Comparison of ENCODE assay signal across 9 mouse cellular contexts in genomic region chr13:45512531-45512930, GRCm38 (mm10). TPM values are rescaled to one million over a fixed set of nuclear protein-coding genes. Genes with fewer than 3 reads are reported as not detected.
DNase-seq lines count a peak whose midpoint lies in the region; ATAC-seq and TF ChIP-seq lines count a peak whose summit lies in the region.
"Had no signal": no experiment of that assay in that cellular context is flagged by ENCODE, and none has a peak within 500 bp of the region (broad histone marks: within the 10 kb centered on the region; RNA-seq: fewer than 3 reads in every experiment).

No protein-coding gene starts in this region.

- no peak overlapping the region; the same call in 1 of the 2 replicates for H3K9ac ChIP-seq in heart, embryonic 14.5 days (ENCODE audit: low read length)
- H3K9ac ChIP-seq in limb, embryonic 15.5 days = no peak overlapping the region
- H3K9ac ChIP-seq: forebrain, embryonic 15.5 days had no signal

- H3K36me3 ChIP-seq in G1E (replicated peaks) = peaks cover 63% of the 10 kb centered on the region
- H3K36me3 ChIP-seq in heart, embryonic 14.5 days (ENCODE audit: control insufficient read depth, insufficient read depth, low read length) = peaks cover 17% of the 10 kb centered on the region
- no peaks in the 10 kb centered on the region for H3K36me3 ChIP-seq in limb, embryonic 15.5 days
- H3K36me3 ChIP-seq: forebrain, embryonic 15.5 days had no signal

- WGBS in heart, embryonic 14.5 days = 72% methylated on average over 8 of the region's 8 CpGs
- 74% methylated on average over 8 of the region's 8 CpGs for WGBS in limb, embryonic 15.5 days

- H3K4me1 ChIP-seq in G1E (ENCODE audit: insufficient read depth, low read depth, low read length) = peaks cover 87% of the 10 kb centered on the region
- peaks cover 56 to 84% of the 10 kb centered on the region in 2 experiments for H3K4me1 ChIP-seq in heart, embryonic 14.5 days (ENCODE audit: control insufficient read depth in 2 of 2, insufficient read depth in 2 of 2, low read length in 2 of 2)
- peaks cover 48% of the 10 kb centered on the region for H3K4me1 ChIP-seq in limb, embryonic 15.5 days

- peak; percentile 31 for ATAC-seq in G1E (ENCODE audit: extremely low read depth, insufficient number of reproducible peaks, low FRiP score, poor library complexity, severe bottlenecking)
- ATAC-seq in heart, embryonic 14.5 days (ENCODE audit: insufficient number of reproducible peaks, insufficient read depth, low FRiP score, low read depth) = 0 out of 2 replicates have a peak, but pooled peaks have one; percentile 5
- ATAC-seq in limb, embryonic 15.5 days (ENCODE audit: insufficient number of reproducible peaks, low FRiP score, low TSS enrichment, low read depth) = no peak
- no peak for ATAC-seq in CD4-positive, CD25-positive, alpha-beta regulatory T cell, adult 4 months
- ATAC-seq: forebrain, embryonic 15.5 days had no signal

- H3K27me3 ChIP-seq in G1E (ENCODE audit: insufficient read depth, low read length) = no peaks in the 10 kb centered on the region
- no peaks in the 10 kb centered on the region for H3K27me3 ChIP-seq in heart, embryonic 14.5 days (ENCODE audit: control insufficient read depth, insufficient read depth, low read length)
- H3K27me3 ChIP-seq in limb, embryonic 15.5 days = no peaks in the 10 kb centered on the region
- H3K27me3 ChIP-seq: forebrain, embryonic 15.5 days had no signal

- peak; percentile 89 for DNase-seq in 3T3-L1 (ENCODE audit: low read depth, low spot score)
- DNase-seq in G1E (ENCODE audit: low spot score) = peak; percentile 59
- no peak for DNase-seq in B cell, adult 2 months
- no peak for DNase-seq in retina, embryonic 14.5 days (ENCODE audit: low spot score)
- DNase-seq in gastrocnemius, postnatal 36 days = no peak

- peak overlapping the region; percentile 65; the same call in 1 of the 2 replicates for H3K4me3 ChIP-seq in G1E (ENCODE audit: low read depth, low read length)
- no peak overlapping the region for H3K4me3 ChIP-seq in heart, embryonic 14.5 days (ENCODE audit: control insufficient read depth in 1 of 2, insufficient read depth in 1 of 2, low read depth in 1 of 2, low read length in 2 of 2)
- no peak overlapping the region for H3K4me3 ChIP-seq in limb, embryonic 15.5 days
- H3K4me3 ChIP-seq: forebrain, embryonic 15.5 days had no signal

- H3K4me2 ChIP-seq in heart, embryonic 14.5 days (ENCODE audit: low read length) = no peak overlapping the region; the same call in 1 of the 2 replicates
- no peak overlapping the region for H3K4me2 ChIP-seq in limb, embryonic 15.5 days
- H3K4me2 ChIP-seq: forebrain, embryonic 15.5 days had no signal

- intact Hi-C loops in gastrocnemius, postnatal 36 days (cut with DNase I) = no loop called here

- peak overlapping the region; percentile 18 to 67; a peak in 2 of 4 replicates for H3K27ac ChIP-seq in heart, embryonic 14.5 days (replicated peaks in 1 of 2; ENCODE audit: control insufficient read depth in 1 of 2, insufficient read depth in 1 of 2, low read depth in 2 of 2, low read length in 2 of 2)
- 0 out of 2 replicates have a peak overlapping the region, but pooled peaks have one; percentile 4 for H3K27ac ChIP-seq in limb, embryonic 15.5 days
- H3K27ac ChIP-seq: forebrain, embryonic 15.5 days had no signal

- H3K9me3 ChIP-seq in G1E (replicated peaks) = no peaks in the 10 kb centered on the region
- H3K9me3 ChIP-seq in heart, embryonic 14.5 days (ENCODE audit: control insufficient read depth, low read length) = no peaks in the 10 kb centered on the region
- no peaks in the 10 kb centered on the region for H3K9me3 ChIP-seq in limb, embryonic 15.5 days
- H3K9me3 ChIP-seq: forebrain, embryonic 15.5 days had no signal

- TF ChIP-seq CTCF in G1E (IDR thresholded peaks at IDR 0.05; ENCODE audit: low read depth, low read length) = no peak

RNA-seq across cellular contexts. Expression of gene Gmpr, which starts 5.3 kb away (rescaled TPM):
- total RNA-seq in G1E (2014; fragmentation: Nextera tagmentation) (82.4 and 85.9 TPM in 2 replicates), G1E (2017) (309 and 311 TPM in 2 replicates)
- polyA plus RNA-seq in G1E (2012) = 372 and 448 TPM in 2 replicates
- polyA plus RNA-seq in heart, embryonic 14.5 days (2014; fragmentation: Nextera tagmentation; extraction: Ambion mirVana) = 202 and 210 TPM in 2 replicates
- 28.8 and 50.3 TPM in 2 replicates for polyA plus RNA-seq in limb, embryonic 15.5 days (2015; fragmentation: Nextera tagmentation; extraction: Ambion mirVana)
- polyA plus RNA-seq in CD4-positive, CD25-positive, alpha-beta regulatory T cell, adult 4 months (2017; shearing (Covaris generic)) = under 1 TPM in 1 of 2 experiments, not detected in 1; 0.46 TPM
- total RNA-seq in gastrocnemius, postnatal 36 days (2021) = 100 to 1,000 TPM; 157 to 197 TPM

Comparison
In these comparisons a context has a peak if more than half of its experiments do, and no peak if none do; other contexts are left out.
1. DNase-seq: peak in 3T3-L1 (single experiment) and G1E (single experiment); none in B cell, adult 2 months (0 of 2), retina, embryonic 14.5 days (single experiment) and gastrocnemius, postnatal 36 days (0 of 2).
2. ATAC-seq: peak in G1E (single experiment) and heart, embryonic 14.5 days (single experiment); none in limb, embryonic 15.5 days (single experiment) and CD4-positive, CD25-positive, alpha-beta regulatory T cell, adult 4 months (single experiment).
3. RNA of gene Gmpr, which starts 5.3 kb away (polyA plus RNA-seq): 372 to 448 TPM in G1E, 202 to 210 TPM in heart, embryonic 14.5 days and 28.8 to 50.3 TPM in limb, embryonic 15.5 days; 0.46 TPM in CD4-positive, CD25-positive, alpha-beta regulatory T cell, adult 4 months; every median in the first group is over 10 times any median in the second.